Mouse (Mus musculus) megakaryocyte, embryonic 14.5 days (primary cell): ENCODE data around the gene Cnpy1.

Experiments used
- FLI1 ChIP-seq: IDR thresholded peaks from 2 replicates; pipeline ENCODE4 v1.6.1; 2012; ENCODE audit warnings: low read length, inconsistent platforms, mixed read lengths
- GATA1 ChIP-seq: IDR thresholded peaks from 3 replicates; pipeline ENCODE4 v1.6.1; 2012; ENCODE audit warnings: mixed read lengths, low read length, inconsistent platforms, borderline replicate concordance

- TF ChIP-seq FLI1 (no peak), GATA1 (no peak)
Observed at GRCm38 (mm10) chr5:28263852-28264251, 18.2 kb upstream of the Cnpy1 start.
